In genomic region chr5:118891131-118891530, GRCm38 (mm10) we compare ENCODE assay signal across 9 mouse cellular contexts.
DNase-seq lines count a peak whose midpoint lies in the region; ATAC-seq lines count a peak whose summit lies in the region.
"Had no signal": no experiment of that assay in that cellular context is flagged by ENCODE, and none has a peak within 500 bp of the region (broad histone marks: within the 10 kb centered on the region; RNA-seq: fewer than 3 reads in every experiment).

No protein-coding gene starts in this region.

- no peaks in the 10 kb centered on the region for H3K9me3 ChIP-seq in hindbrain, embryonic 16.5 days (ENCODE audit: control insufficient read depth, low read length)
- H3K9me3 ChIP-seq in neural tube, embryonic 14.5 days (ENCODE audit: control insufficient read depth, low read length) = no peaks in the 10 kb centered on the region

- H3K9ac ChIP-seq in hindbrain, embryonic 16.5 days (ENCODE audit: low read depth, low read length) = no peak overlapping the region
- no peak overlapping the region for H3K9ac ChIP-seq in neural tube, embryonic 14.5 days (replicated peaks; ENCODE audit: low read depth, low read length)

- 60% methylated on average over 6 of the region's 6 CpGs for WGBS in hindbrain, embryonic 16.5 days
- WGBS in neural tube, embryonic 14.5 days = 70% methylated on average over 6 of the region's 6 CpGs

- no peaks in the 10 kb centered on the region for H3K27me3 ChIP-seq in hindbrain, embryonic 16.5 days (replicated peaks; ENCODE audit: control insufficient read depth, insufficient read depth, low read length)
- H3K27me3 ChIP-seq in neural tube, embryonic 14.5 days (ENCODE audit: control insufficient read depth, insufficient read depth, low read length) = no peaks in the 10 kb centered on the region

- no peak for ATAC-seq in frontal cortex, adult (ENCODE audit: low TSS enrichment)
- ATAC-seq in hindbrain, embryonic 16.5 days = peak; percentile 90
- ATAC-seq in neural tube, embryonic 14.5 days (ENCODE audit: low read depth) = peak; percentile 74; the same call in 1 of the 2 replicates

- no peaks in the 10 kb centered on the region; the same call in 1 of the 2 replicates for H3K4me1 ChIP-seq in hindbrain, embryonic 16.5 days (ENCODE audit: control insufficient read depth, insufficient read depth, low read depth, low read length)
- H3K4me1 ChIP-seq in neural tube, embryonic 14.5 days (ENCODE audit: control insufficient read depth, insufficient read depth, low read length) = no peaks in the 10 kb centered on the region

- H3K27ac ChIP-seq in hindbrain, embryonic 16.5 days (ENCODE audit: low read depth, low read length) = no peak overlapping the region
- H3K27ac ChIP-seq in neural tube, embryonic 14.5 days (ENCODE audit: low read depth, low read length) = no peak overlapping the region

- no peak overlapping the region for H3K4me3 ChIP-seq in hindbrain, embryonic 16.5 days (ENCODE audit: low read length)
- no peak overlapping the region for H3K4me3 ChIP-seq in neural tube, embryonic 14.5 days (ENCODE audit: low read depth, low read length)

- peak; percentile 3 to 46 for DNase-seq in frontal cortex, adult 2 months (ENCODE audit: extremely low spot score in 1 of 2, low spot score in 1 of 2)
- DNase-seq in NIH3T3 (ENCODE audit: low read depth) = peak; percentile 12
- no peak for DNase-seq in c-Kit-positive CD71-positive TER-119-positive erythroid progenitor cells, embryonic 14.5 days (ENCODE audit: low spot score)
- no peak for DNase-seq in adrenal gland, postnatal 36 days
- no peak for DNase-seq in lung, postnatal 25 days (ENCODE audit: low spot score)
- DNase-seq: adrenal gland, postnatal 14 days had no signal

- H3K4me2 ChIP-seq in hindbrain, embryonic 16.5 days (ENCODE audit: low read length) = no peak overlapping the region
- H3K4me2 ChIP-seq in neural tube, embryonic 14.5 days (ENCODE audit: low read depth, low read length) = no peak overlapping the region

- H3K36me3 ChIP-seq in hindbrain, embryonic 16.5 days (ENCODE audit: control insufficient read depth, insufficient read depth, low read length) = no peaks in the 10 kb centered on the region
- no peaks in the 10 kb centered on the region for H3K36me3 ChIP-seq in neural tube, embryonic 14.5 days (ENCODE audit: control insufficient read depth, insufficient read depth, low read length)

Comparison
In these comparisons a context has a peak if more than half of its experiments do, and no peak if none do; other contexts are left out.
1. DNase-seq: peak in frontal cortex, adult 2 months (2 of 2) and NIH3T3 (single experiment); none in c-Kit-positive CD71-positive TER-119-positive erythroid progenitor cells, embryonic 14.5 days (single experiment), adrenal gland, postnatal 36 days (0 of 2) and lung, postnatal 25 days (single experiment).